Mouse (Mus musculus): ENCODE measurements around the gene H2-T22. TPM values are rescaled to one million over a fixed set of nuclear protein-coding genes. Genes with fewer than 3 reads are reported as not detected.

H2-T22 gene
- polyA plus RNA-seq, 1 experiment, result 1.6 TPM

- Histone ChIP-seq H3K27me3 (ENCODE audit: control insufficient read depth, insufficient read depth, low read length) (no peaks in the 10 kb centered on the region), H3K4me3 (ENCODE audit: control insufficient read depth, low read depth, low read length) (no peak overlapping the region), H3K36me3 (ENCODE audit: control insufficient read depth, insufficient read depth, low read length) (no peaks in the 10 kb centered on the region), H3K4me1 (ENCODE audit: control insufficient read depth, insufficient read depth, low read length) (no peaks in the 10 kb centered on the region; the same call in 1 of the 2 replicates), H3K27ac (ENCODE audit: control insufficient read depth, insufficient read depth, low read depth, low read length) (no peak overlapping the region)
- TF ChIP-seq CTCF (IDR thresholded peaks at IDR 0.05; ENCODE audit: control insufficient read depth, insufficient read depth, insufficient replicate concordance, low read depth, low read length), result no peak
- no peak for TF ChIP-seq POLR2A (IDR thresholded peaks at IDR 0.05; ENCODE audit: control insufficient read depth, low read depth, low read length)
Measured at GRCm38 (mm10) chr17:36028879-36029619, 13.5 kb downstream of the H2-T22 start.

- TF ChIP-seq CTCF (IDR thresholded peaks at IDR 0.05; ENCODE audit: control insufficient read depth, insufficient read depth, insufficient replicate concordance, low read depth, low read length), result no peak
- TF ChIP-seq POLR2A (IDR thresholded peaks at IDR 0.05; ENCODE audit: control insufficient read depth, low read depth, low read length), result no peak
- Histone ChIP-seq H3K27me3 (ENCODE audit: control insufficient read depth, insufficient read depth, low read length) (no peaks in the 10 kb centered on the region), H3K36me3 (ENCODE audit: control insufficient read depth, insufficient read depth, low read length) (no peaks in the 10 kb centered on the region), H3K4me3 (ENCODE audit: control insufficient read depth, low read depth, low read length) (no peak overlapping the region), H3K4me1 (ENCODE audit: control insufficient read depth, insufficient read depth, low read length) (no peaks in the 10 kb centered on the region; the same call in 1 of the 2 replicates), H3K27ac (ENCODE audit: control insufficient read depth, insufficient read depth, low read depth, low read length) (no peak overlapping the region)
Measured at GRCm38 (mm10) chr17:36027663-36028062, 14.9 kb downstream of the H2-T22 start.

- Histone ChIP-seq H3K36me3 (ENCODE audit: control insufficient read depth, insufficient read depth, low read length) (no peaks in the 10 kb centered on the region), H3K4me3 (ENCODE audit: control insufficient read depth, low read depth, low read length) (no peak overlapping the region), H3K4me1 (ENCODE audit: control insufficient read depth, insufficient read depth, low read length) (no peaks in the 10 kb centered on the region), H3K27ac (ENCODE audit: control insufficient read depth, insufficient read depth, low read depth, low read length) (no peak overlapping the region), H3K27me3 (ENCODE audit: control insufficient read depth, insufficient read depth, low read length) (no peaks in the 10 kb centered on the region)
- TF ChIP-seq POLR2A (IDR thresholded peaks at IDR 0.05; ENCODE audit: control insufficient read depth, low read depth, low read length) (no peak), CTCF (IDR thresholded peaks at IDR 0.05; ENCODE audit: control insufficient read depth, insufficient read depth, insufficient replicate concordance, low read depth, low read length) (no peak)
Measured at GRCm38 (mm10) chr17:36025901-36026300, 16.6 kb downstream of the H2-T22 start.

GRCm38 (mm10) chr17:36025197-36025596 lies 17.4 kb downstream of the H2-T22 start:
- TF ChIP-seq CTCF (IDR thresholded peaks at IDR 0.05; ENCODE audit: control insufficient read depth, insufficient read depth, insufficient replicate concordance, low read depth, low read length), result no peak
- TF ChIP-seq POLR2A (IDR thresholded peaks at IDR 0.05; ENCODE audit: control insufficient read depth, low read depth, low read length), result no peak
- Histone ChIP-seq H3K4me3 (ENCODE audit: control insufficient read depth, low read depth, low read length) (no peak overlapping the region), H3K36me3 (ENCODE audit: control insufficient read depth, insufficient read depth, low read length) (no peaks in the 10 kb centered on the region), H3K27ac (ENCODE audit: control insufficient read depth, insufficient read depth, low read depth, low read length) (no peak overlapping the region), H3K4me1 (ENCODE audit: control insufficient read depth, insufficient read depth, low read length) (0 out of 2 replicates have a peak, but pooled peaks cover 1% of the 10 kb centered on the region), H3K27me3 (ENCODE audit: control insufficient read depth, insufficient read depth, low read length) (no peaks in the 10 kb centered on the region)

GRCm38 (mm10) chr17:36023710-36024654 lies 18.6 kb downstream of the H2-T22 start:
- no peaks in the 10 kb centered on the region for H3K27me3 ChIP-seq (ENCODE audit: control insufficient read depth, insufficient read depth, low read length)
- 0 out of 2 replicates have a peak, but pooled peaks cover 2% of the 10 kb centered on the region for H3K4me1 ChIP-seq (ENCODE audit: control insufficient read depth, insufficient read depth, low read length)
- no peak for TF ChIP-seq CTCF (IDR thresholded peaks at IDR 0.05; ENCODE audit: control insufficient read depth, insufficient read depth, insufficient replicate concordance, low read depth, low read length)
- TF ChIP-seq POLR2A (IDR thresholded peaks at IDR 0.05; ENCODE audit: control insufficient read depth, low read depth, low read length), result no peak
- H3K27ac ChIP-seq (ENCODE audit: control insufficient read depth, insufficient read depth, low read depth, low read length), result no peak overlapping the region; the same call in 1 of the 2 replicates
- no peak overlapping the region for H3K4me3 ChIP-seq (ENCODE audit: control insufficient read depth, low read depth, low read length)
- no peaks in the 10 kb centered on the region for H3K36me3 ChIP-seq (ENCODE audit: control insufficient read depth, insufficient read depth, low read length)

GRCm38 (mm10) chr17:36022922-36023321 lies 19.6 kb downstream of the H2-T22 start:
- TF ChIP-seq POLR2A (IDR thresholded peaks at IDR 0.05; ENCODE audit: control insufficient read depth, low read depth, low read length) (no peak), CTCF (IDR thresholded peaks at IDR 0.05; ENCODE audit: control insufficient read depth, insufficient read depth, insufficient replicate concordance, low read depth, low read length) (no peak)
- no peaks in the 10 kb centered on the region for H3K27me3 ChIP-seq (ENCODE audit: control insufficient read depth, insufficient read depth, low read length)
- no peak overlapping the region for H3K4me3 ChIP-seq (ENCODE audit: control insufficient read depth, low read depth, low read length)
- H3K4me1 ChIP-seq (ENCODE audit: control insufficient read depth, insufficient read depth, low read length), result 0 out of 2 replicates have a peak, but pooled peaks cover 2% of the 10 kb centered on the region
- H3K27ac ChIP-seq (ENCODE audit: control insufficient read depth, insufficient read depth, low read depth, low read length), result no peak overlapping the region
- H3K36me3 ChIP-seq (ENCODE audit: control insufficient read depth, insufficient read depth, low read length), result no peaks in the 10 kb centered on the region

- H3K4me3 ChIP-seq (ENCODE audit: control insufficient read depth, low read depth, low read length), result no peak overlapping the region
- no peak overlapping the region for H3K27ac ChIP-seq (ENCODE audit: control insufficient read depth, insufficient read depth, low read depth, low read length)
- H3K36me3 ChIP-seq (ENCODE audit: control insufficient read depth, insufficient read depth, low read length), result no peaks in the 10 kb centered on the region
- TF ChIP-seq POLR2A (IDR thresholded peaks at IDR 0.05; ENCODE audit: control insufficient read depth, low read depth, low read length) (no peak), CTCF (IDR thresholded peaks at IDR 0.05; ENCODE audit: control insufficient read depth, insufficient read depth, insufficient replicate concordance, low read depth, low read length) (no peak)
- 0 out of 2 replicates have a peak, but pooled peaks cover 2% of the 10 kb centered on the region for H3K4me1 ChIP-seq (ENCODE audit: control insufficient read depth, insufficient read depth, low read length)
- H3K27me3 ChIP-seq (ENCODE audit: control insufficient read depth, insufficient read depth, low read length), result no peaks in the 10 kb centered on the region
Measured at GRCm38 (mm10) chr17:36022098-36022497, 20.4 kb downstream of the H2-T22 start.
